Mouse (Mus musculus) CH12.LX (cell line): ENCODE measurements around the gene Chfr.

Source experiments
- CHD1 ChIP-seq: IDR thresholded peaks from 2 replicates; pipeline ENCODE4 v1.6.1; 2012; ENCODE audit warnings: low read depth, low read length, improper control_type of control experiment, inconsistent platforms
- CTCF ChIP-seq, 2 experiments: IDR thresholded peaks in 1 of 2; conservative IDR thresholded peaks in 1 of 2; 2 replicates each; pipeline ENCODE4 v1.5.1; 2011 to 2012; ENCODE audit warnings: low read depth in 2 of 2, low read length in 2 of 2, improper control_type of control experiment in 1 of 2, inconsistent platforms in 1 of 2, mild to moderate bottlenecking in 1 of 2, moderate library complexity in 1 of 2
- EP300 ChIP-seq: IDR thresholded peaks from 2 replicates; pipeline ENCODE4 v1.6.1; 2011; ENCODE audit warnings: low read length, improper control_type of control experiment
- MAFK ChIP-seq: IDR thresholded peaks from 2 replicates; pipeline ENCODE4 v1.6.1; 2011; ENCODE audit warnings: low read length, improper control_type of control experiment; ENCODE audit not compliant: insufficient replicate concordance
- MEF2A ChIP-seq: IDR thresholded peaks from 2 replicates; pipeline ENCODE4 v1.6.1; 2014; ENCODE audit warnings: low read depth, mild to moderate bottlenecking, inconsistent platforms, low read length, improper control_type of control experiment, borderline replicate concordance
- POLR2A ChIP-seq: IDR thresholded peaks from 2 replicates; pipeline ENCODE4 v1.6.1; 2011; ENCODE audit warnings: low read depth, mild to moderate bottlenecking, improper control_type of control experiment, low read length
- UBTF ChIP-seq: IDR thresholded peaks from 2 replicates; pipeline ENCODE4 v1.6.1; 2012; ENCODE audit warnings: low read depth, mild to moderate bottlenecking, inconsistent platforms, low read length, improper control_type of control experiment, moderate library complexity
- USF1 ChIP-seq: IDR thresholded peaks from 2 replicates; pipeline ENCODE4 v1.6.1; 2014; ENCODE audit warnings: low read depth, mild to moderate bottlenecking, inconsistent platforms, low read length, improper control_type of control experiment
- ZC3H11A ChIP-seq: IDR thresholded peaks from 2 replicates; pipeline ENCODE4 v1.6.1; 2012; ENCODE audit warnings: low read depth, mild to moderate bottlenecking, inconsistent platforms, low read length, improper control_type of control experiment
- ZKSCAN1 ChIP-seq: IDR thresholded peaks from 2 replicates; pipeline ENCODE4 v1.6.1; 2012; ENCODE audit warnings: low read depth, inconsistent platforms, low read length, improper control_type of control experiment, borderline replicate concordance

DNA sequence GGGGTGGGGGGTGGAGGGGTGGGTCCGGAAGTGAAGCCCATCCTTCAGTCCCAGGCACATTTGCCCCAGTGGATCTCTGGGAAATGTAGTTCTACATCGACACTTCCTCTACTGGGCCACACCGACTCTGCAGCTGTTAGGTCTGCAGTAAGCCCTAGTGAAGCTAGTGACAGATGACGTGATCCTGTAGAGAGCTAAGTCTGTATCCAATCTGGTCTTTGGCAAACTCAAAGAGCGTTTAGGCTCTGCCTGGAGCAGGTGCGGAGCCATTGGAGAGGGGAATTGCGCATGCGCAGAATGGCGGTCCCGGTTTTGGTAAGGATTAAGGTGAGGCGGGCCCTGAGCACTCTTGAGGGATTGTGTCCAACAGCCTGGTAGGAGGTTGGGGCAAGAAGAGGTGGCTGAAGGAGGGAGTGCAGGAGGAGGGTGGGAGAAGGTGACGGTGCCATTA is 25.6 kb upstream of the Chfr start, which contains the start of gene Zfp605:
- TF ChIP-seq CHD1 = no peak
- no peak for TF ChIP-seq MEF2A
- TF ChIP-seq ZC3H11A = no peak
- TF ChIP-seq CTCF (conservative IDR thresholded peaks at IDR 0.05 in 1 of 2, IDR thresholded peaks at IDR 0.05 in 1 of 2; ENCODE audit: low read depth in 2 of 2, low read length in 2 of 2) = no peak
- no peak for TF ChIP-seq ZKSCAN1
- TF ChIP-seq USF1 = no peak
- peak; percentile 56; the same call in 1 of the 2 replicates for TF ChIP-seq POLR2A
- TF ChIP-seq EP300 = no peak
- TF ChIP-seq MAFK = no peak
- TF ChIP-seq UBTF = no peak
